Mouse (Mus musculus): ENCODE results near the gene Cpm. TPM values are rescaled to one million over a fixed set of nuclear protein-coding genes. Genes with fewer than 3 reads are reported as not detected.

The Cpm gene
- total and polyA plus RNA-seq, 3 experiments: 0.04 to 0.31 (median 0.17) TPM

DNA sequence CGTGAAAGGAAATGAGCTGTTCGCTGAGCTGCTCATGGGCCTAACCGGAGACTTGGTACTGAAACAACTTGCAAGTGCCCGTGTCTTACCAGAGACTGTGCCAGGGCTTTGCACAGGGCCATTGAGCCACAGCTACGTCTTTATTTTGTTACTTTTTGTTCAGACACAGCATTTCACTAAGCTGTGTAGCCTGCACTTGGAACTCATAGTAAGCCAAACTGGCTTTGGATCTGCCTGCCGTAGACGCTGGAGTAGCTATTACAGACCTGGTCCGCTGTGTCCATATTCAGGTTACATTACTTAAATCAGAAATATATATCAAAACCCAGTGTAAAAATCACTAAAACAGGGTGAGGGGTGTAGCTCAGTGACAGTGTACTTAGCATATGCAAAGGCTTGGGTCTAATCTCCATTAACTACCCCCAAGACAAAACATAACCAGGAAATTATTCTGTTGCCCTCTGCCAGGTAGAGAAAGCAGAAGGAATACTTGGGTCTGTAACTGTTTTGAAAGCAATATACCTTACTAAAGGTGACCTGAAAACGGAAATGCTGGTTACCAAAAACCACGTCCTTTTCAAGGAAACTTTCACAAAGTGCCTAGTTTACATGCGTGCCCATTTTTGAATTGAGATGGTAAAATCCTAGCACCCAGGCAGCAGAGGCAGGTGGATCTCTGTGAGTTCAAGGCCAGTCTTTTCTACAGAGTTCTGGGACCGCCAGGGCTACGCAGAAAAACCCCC is 56.7 kb downstream of the Cpm start:
- no peak overlapping the region for H3K4me3 ChIP-seq (replicated peaks in 1 of 3; ENCODE audit: low read depth in 2 of 3, low read length in 2 of 3, poor library complexity in 1 of 3)
- H3K4me2 ChIP-seq (ENCODE audit: insufficient read depth, low read depth, poor library complexity, severe bottlenecking): no peak overlapping the region
- dilution Hi-C loops (cut with MboI; ENCODE audit: extremely low pct_ligation_motif_present, extremely low pct_unique_long_range_greater_than_20kb, low sequenced_read_pairs) (no loop called here), in situ Hi-C loops (cut with MboI; ENCODE audit: low pct_ligation_motif_present, low pct_unique_long_range_greater_than_20kb, low sequenced_read_pairs) (no loop called here)
- H3K9me3 ChIP-seq (replicated peaks; ENCODE audit: low read length): no peaks in the 10 kb centered on the region
- H3K4me1 ChIP-seq (ENCODE audit: control insufficient read depth in 1 of 2, insufficient read depth in 2 of 2): no peaks in the 10 kb centered on the region
- H3K79me2 ChIP-seq (replicated peaks; ENCODE audit: control insufficient read depth, extremely low read depth, insufficient read depth, poor library complexity, severe bottlenecking): no peaks in the 10 kb centered on the region
- H3K36me3 ChIP-seq (replicated peaks in 1 of 2; ENCODE audit: control insufficient read depth in 1 of 2, insufficient read depth in 1 of 2, low read length in 1 of 2): peaks cover 17 to 30% of the 10 kb centered on the region in 2 experiments
- TF ChIP-seq BHLHE40 (IDR thresholded peaks at IDR 0.05; ENCODE audit: low read depth, low read length) (no peak), JUN (IDR thresholded peaks at IDR 0.05; ENCODE audit: insufficient read depth, low read depth, low read length) (no peak), RAD21 (IDR thresholded peaks at IDR 0.05; ENCODE audit: low read depth, low read length) (no peak), MAFK (IDR thresholded peaks at IDR 0.05; ENCODE audit: insufficient replicate concordance, low read length) (no peak), E2F4 (IDR thresholded peaks at IDR 0.05; ENCODE audit: insufficient replicate concordance, low read depth, low read length) (no peak), ELF1 (IDR thresholded peaks at IDR 0.05; ENCODE audit: low read depth, low read length) (no peak)
- no peak overlapping the region for H3K9ac ChIP-seq (ENCODE audit: insufficient read depth, low read depth)
- no peaks in the 10 kb centered on the region for H3K27me3 ChIP-seq (replicated peaks)
- no peak for DNase-seq (ENCODE audit: extremely low read depth)
- H3K27ac ChIP-seq (ENCODE audit: insufficient read depth, low read depth): no peak overlapping the region

- DNase-seq (ENCODE audit: extremely low read depth): no peak
- Histone ChIP-seq H3K4me3 (replicated peaks in 1 of 3; ENCODE audit: low read depth in 2 of 3, low read length in 2 of 3, poor library complexity in 1 of 3) (no peak overlapping the region), H3K27ac (ENCODE audit: insufficient read depth, low read depth) (no peak overlapping the region), H3K9me3 (replicated peaks; ENCODE audit: low read length) (no peaks in the 10 kb centered on the region), H3K36me3 (replicated peaks in 1 of 2; ENCODE audit: control insufficient read depth in 1 of 2, insufficient read depth in 1 of 2, low read length in 1 of 2) (peaks cover 25 to 38% of the 10 kb centered on the region in 2 experiments), H3K9ac (ENCODE audit: insufficient read depth, low read depth) (no peak overlapping the region), H3K4me2 (ENCODE audit: insufficient read depth, low read depth, poor library complexity, severe bottlenecking) (no peak overlapping the region), H3K27me3 (replicated peaks) (no peaks in the 10 kb centered on the region), H3K79me2 (replicated peaks; ENCODE audit: control insufficient read depth, extremely low read depth, insufficient read depth, poor library complexity, severe bottlenecking) (no peaks in the 10 kb centered on the region; the same call in 1 of the 2 replicates), H3K4me1 (ENCODE audit: control insufficient read depth in 1 of 2, insufficient read depth in 2 of 2) (no peaks in the 10 kb centered on the region)
- dilution Hi-C loops (cut with MboI; ENCODE audit: extremely low pct_ligation_motif_present, extremely low pct_unique_long_range_greater_than_20kb, low sequenced_read_pairs) (no loop called here), in situ Hi-C loops (cut with MboI; ENCODE audit: low pct_ligation_motif_present, low pct_unique_long_range_greater_than_20kb, low sequenced_read_pairs) (no loop called here)
- TF ChIP-seq PAX5 (IDR thresholded peaks at IDR 0.05; ENCODE audit: low read length): no peak
- no peak for TF ChIP-seq NELFE (IDR thresholded peaks at IDR 0.05; ENCODE audit: low read depth, low read length)
- no peak for TF ChIP-seq E2F4 (IDR thresholded peaks at IDR 0.05; ENCODE audit: insufficient replicate concordance, low read depth, low read length)
- no peak for TF ChIP-seq JUN (IDR thresholded peaks at IDR 0.05; ENCODE audit: insufficient read depth, low read depth, low read length)
- TF ChIP-seq RCOR1 (conservative IDR thresholded peaks at IDR 0.05; ENCODE audit: low read depth, low read length): no peak
- TF ChIP-seq EP300 (IDR thresholded peaks at IDR 0.05; ENCODE audit: low read length): no peak
- TF ChIP-seq UBTF (IDR thresholded peaks at IDR 0.05; ENCODE audit: low read depth, low read length): no peak
- TF ChIP-seq ZC3H11A (IDR thresholded peaks at IDR 0.05; ENCODE audit: low read depth, low read length): no peak
- no peak for TF ChIP-seq GABPA (IDR thresholded peaks at IDR 0.05; ENCODE audit: insufficient replicate concordance, low read depth, low read length)
- TF ChIP-seq MYC (IDR thresholded peaks at IDR 0.05; ENCODE audit: low read depth, low read length): no peak
- TF ChIP-seq USF2 (conservative IDR thresholded peaks at IDR 0.05; ENCODE audit: low read depth, low read length): no peak
- no peak for TF ChIP-seq ELF1 (IDR thresholded peaks at IDR 0.05; ENCODE audit: low read depth, low read length)
Observed at GRCm38 (mm10) chr10:117687018-117687417, 57.7 kb downstream of the Cpm start.
